Mouse (Mus musculus) heart, postnatal 0 days (tissue): ENCODE measurements at regions not wholly inside any gene's neighbourhood (a gene's known extent, or its start where the extent isn't known, plus 50 kb on each side); places are given as distances from the start of the nearest gene placed in this dataset.

ENCODE experiments used
- CTCF ChIP-seq: IDR thresholded peaks from 2 replicates; pipeline ENCODE4 v1.5.1; 2016; ENCODE audit warnings: antibody characterized with exemption, control low read depth, low read depth
- EP300 ChIP-seq: IDR thresholded peaks from 2 replicates; pipeline ENCODE4 v1.6.1; 2016; ENCODE audit warnings: antibody characterized with exemption, low read depth

DNA sequence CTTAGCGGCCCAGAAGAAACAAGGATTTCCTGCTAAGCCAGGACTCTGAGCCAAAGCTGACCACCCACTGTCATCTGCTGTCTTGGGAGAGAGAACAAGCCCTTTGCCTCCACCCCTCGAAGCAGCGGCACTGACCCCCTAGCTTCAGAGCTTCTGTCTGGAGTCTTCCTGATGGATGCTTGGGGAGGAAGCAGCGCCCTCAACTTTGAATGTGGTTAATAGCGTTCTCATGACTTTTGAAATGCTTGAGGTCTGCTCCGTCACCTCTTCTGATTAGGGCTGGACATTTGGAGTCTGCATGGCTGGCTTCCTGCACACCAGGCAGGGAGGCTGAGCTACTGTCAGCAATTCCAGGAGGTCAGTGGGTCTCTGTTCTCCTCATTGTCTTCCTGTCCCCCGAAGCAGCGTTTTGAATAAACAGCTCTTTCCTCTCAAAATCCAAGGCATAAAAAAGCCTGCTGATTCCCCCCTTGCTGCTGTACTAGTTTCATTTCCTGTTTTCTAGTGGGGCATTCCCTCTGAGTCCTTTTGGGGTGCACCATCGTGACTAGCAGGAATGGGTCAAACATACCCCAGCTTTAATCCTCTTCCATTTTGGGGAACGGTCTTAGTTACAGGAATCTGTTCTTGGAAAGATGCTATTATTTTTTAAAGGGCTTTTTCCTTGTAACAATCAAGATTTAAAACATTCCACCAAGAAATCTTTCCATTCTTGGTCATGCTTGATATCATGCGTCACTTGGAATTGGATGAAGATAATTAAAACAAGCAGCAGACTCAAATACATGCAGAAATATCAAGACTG, 256.0 kb downstream of the Ankrd16 start:
- no peak for TF ChIP-seq CTCF
- TF ChIP-seq EP300: no peak
